In genomic region chr1:30536989-30537975, GRCm38 (mm10) we compare ENCODE assay signal across 24 mouse cellular contexts.
A peak's percentile ranks its signal among the peaks of the same experiment; 100 is the strongest.
DNase-seq lines count a peak whose midpoint lies in the region; ATAC-seq and TF ChIP-seq lines count a peak whose summit lies in the region.
"Had no signal": no experiment of that assay in that cellular context is flagged by ENCODE, and none has a peak within 500 bp of the region (broad histone marks: within the 10 kb centered on the region; RNA-seq: fewer than 3 reads in every experiment).

No protein-coding gene starts in this region.

- H3K4me3 ChIP-seq in forebrain, postnatal 0 days (ENCODE audit: low read depth, low read length) = no peak overlapping the region
- H3K4me3 ChIP-seq in forebrain, embryonic 12.5 days (replicated peaks) = no peak overlapping the region
- no peak overlapping the region for H3K4me3 ChIP-seq in embryonic facial prominence, embryonic 13.5 days
- H3K4me3 ChIP-seq in limb, embryonic 13.5 days = no peak overlapping the region
- H3K4me3 ChIP-seq: heart, embryonic 13.5 days; hindbrain, embryonic 13.5 days; kidney, embryonic 15.5 days; left cerebral cortex, adult 2 months; lung, embryonic 15.5 days; midbrain, embryonic 12.5 days; myocyte; stomach, embryonic 15.5 days had no signal

- peak overlapping the region; percentile 35; the same call in 1 of the 2 replicates for H3K27ac ChIP-seq in forebrain, postnatal 0 days (ENCODE audit: low read depth, low read length)
- no peak overlapping the region for H3K27ac ChIP-seq in forebrain, embryonic 12.5 days
- H3K27ac ChIP-seq in embryonic facial prominence, embryonic 13.5 days = no peak overlapping the region
- H3K27ac ChIP-seq in limb, embryonic 13.5 days = no peak overlapping the region
- H3K27ac ChIP-seq: heart, embryonic 13.5 days; hindbrain, embryonic 13.5 days; kidney, embryonic 15.5 days; left cerebral cortex, adult 2 months; liver, embryonic 14.5 days; lung, embryonic 15.5 days; midbrain, embryonic 12.5 days; stomach, embryonic 15.5 days had no signal

- 48% methylated on average over 11 of the region's 11 CpGs for whole genome bisulfite sequencing in forebrain, postnatal 0 days
- 68% methylated on average over 11 of the region's 11 CpGs for WGBS in forebrain, embryonic 12.5 days
- 17% methylated on average over 11 of the region's 11 CpGs for WGBS in embryonic facial prominence, embryonic 13.5 days
- 40% methylated on average over 11 of the region's 11 CpGs for WGBS in limb, embryonic 13.5 days

- no peak for TF ChIP-seq CTCF in forebrain, postnatal 0 days (IDR thresholded peaks at IDR 0.05; ENCODE audit: low read depth)

- peak; percentile 7 for DNase-seq in forebrain, postnatal 0 days
- DNase-seq in embryo, embryonic 11 days = peak; percentile 39
- DNase-seq in right cerebral cortex, adult 2 months (ENCODE audit: low spot score in 2 of 2) = no peak
- no peak for DNase-seq in cerebellum, adult 18-20 months
- DNase-seq: adrenal gland, postnatal 36 days; B cell, adult 2 months; cerebellum, adult 2 months; kidney, postnatal 4 days; layer of hippocampus, adult 9-11 months; lung, postnatal 4 days; thymus, adult 2 months had no signal

- peak; percentile 81 for ATAC-seq in forebrain, postnatal 0 days
- no peak for ATAC-seq in forebrain, embryonic 12.5 days (ENCODE audit: low FRiP score)
- no peak for ATAC-seq in embryonic facial prominence, embryonic 13.5 days (ENCODE audit: insufficient number of reproducible peaks, insufficient read depth, low FRiP score, low TSS enrichment, low read depth)
- no peak for ATAC-seq in limb, embryonic 13.5 days (ENCODE audit: low FRiP score, low read depth)
- ATAC-seq: intestine, postnatal 0 days had no signal

- no peaks in the 10 kb centered on the region for H3K9me3 ChIP-seq in forebrain, postnatal 0 days (ENCODE audit: low read length)
- H3K9me3 ChIP-seq in forebrain, embryonic 12.5 days = no peaks in the 10 kb centered on the region
- H3K9me3 ChIP-seq in embryonic facial prominence, embryonic 13.5 days = no peaks in the 10 kb centered on the region
- no peaks in the 10 kb centered on the region for H3K9me3 ChIP-seq in limb, embryonic 13.5 days
- H3K9me3 ChIP-seq: heart, embryonic 13.5 days; hindbrain, embryonic 13.5 days; kidney, embryonic 15.5 days; lung, embryonic 15.5 days; midbrain, embryonic 12.5 days; stomach, embryonic 15.5 days had no signal

- H3K36me3 ChIP-seq in forebrain, postnatal 0 days (ENCODE audit: insufficient read depth) = no peaks in the 10 kb centered on the region
- no peaks in the 10 kb centered on the region for H3K36me3 ChIP-seq in forebrain, embryonic 12.5 days (replicated peaks)
- H3K36me3 ChIP-seq in embryonic facial prominence, embryonic 13.5 days = no peaks in the 10 kb centered on the region
- H3K36me3 ChIP-seq in limb, embryonic 13.5 days = no peaks in the 10 kb centered on the region
- H3K36me3 ChIP-seq: heart, embryonic 13.5 days; hindbrain, embryonic 13.5 days; kidney, embryonic 15.5 days; lung, embryonic 15.5 days; midbrain, embryonic 12.5 days; stomach, embryonic 15.5 days had no signal

- H3K27me3 ChIP-seq in forebrain, postnatal 0 days (ENCODE audit: insufficient read depth, low read length) = no peaks in the 10 kb centered on the region
- no peaks in the 10 kb centered on the region for H3K27me3 ChIP-seq in forebrain, embryonic 12.5 days
- no peaks in the 10 kb centered on the region for H3K27me3 ChIP-seq in embryonic facial prominence, embryonic 13.5 days
- no peaks in the 10 kb centered on the region for H3K27me3 ChIP-seq in limb, embryonic 13.5 days
- H3K27me3 ChIP-seq: heart, embryonic 13.5 days; hindbrain, embryonic 13.5 days; kidney, embryonic 15.5 days; lung, embryonic 15.5 days; midbrain, embryonic 12.5 days; stomach, embryonic 15.5 days had no signal

- H3K4me2 ChIP-seq in forebrain, postnatal 0 days (ENCODE audit: low read depth) = no peak overlapping the region
- H3K4me2 ChIP-seq in forebrain, embryonic 12.5 days = no peak overlapping the region
- peak overlapping the region; percentile 20; the same call in 1 of the 2 replicates for H3K4me2 ChIP-seq in embryonic facial prominence, embryonic 13.5 days
- H3K4me2 ChIP-seq in limb, embryonic 13.5 days (replicated peaks) = 0 out of 2 replicates have a peak overlapping the region, but pooled peaks have one; percentile 14
- H3K4me2 ChIP-seq: heart, embryonic 13.5 days; hindbrain, embryonic 13.5 days; kidney, embryonic 15.5 days; lung, embryonic 15.5 days; midbrain, embryonic 12.5 days; stomach, embryonic 15.5 days had no signal

- H3K4me1 ChIP-seq in forebrain, postnatal 0 days (ENCODE audit: insufficient read depth) = no peaks in the 10 kb centered on the region
- H3K4me1 ChIP-seq in forebrain, embryonic 12.5 days = no peaks in the 10 kb centered on the region
- peaks cover 7% of the 10 kb centered on the region for H3K4me1 ChIP-seq in embryonic facial prominence, embryonic 13.5 days
- 0 out of 2 replicates have a peak, but pooled peaks cover 7% of the 10 kb centered on the region for H3K4me1 ChIP-seq in limb, embryonic 13.5 days
- H3K4me1 ChIP-seq: heart, embryonic 13.5 days; lung, embryonic 15.5 days; midbrain, embryonic 12.5 days; stomach, embryonic 15.5 days had no signal

- H3K9ac ChIP-seq in forebrain, postnatal 0 days = no peak overlapping the region
- no peak overlapping the region for H3K9ac ChIP-seq in forebrain, embryonic 12.5 days
- no peak overlapping the region for H3K9ac ChIP-seq in embryonic facial prominence, embryonic 13.5 days
- H3K9ac ChIP-seq in limb, embryonic 13.5 days = no peak overlapping the region
- H3K9ac ChIP-seq: heart, embryonic 13.5 days; hindbrain, embryonic 13.5 days; kidney, embryonic 15.5 days; liver, embryonic 14.5 days; lung, embryonic 15.5 days; midbrain, embryonic 12.5 days; stomach, embryonic 15.5 days had no signal

Comparison
In these comparisons a context has a peak if more than half of its experiments do, and no peak if none do; other contexts are left out.
1. DNase-seq: peak in forebrain, postnatal 0 days (single experiment) and embryo, embryonic 11 days (single experiment); none in right cerebral cortex, adult 2 months (0 of 2) and cerebellum, adult 18-20 months (0 of 2).
2. H3K4me2 ChIP-seq: peak in embryonic facial prominence, embryonic 13.5 days (single experiment) and limb, embryonic 13.5 days (single experiment); none in forebrain, postnatal 0 days (single experiment) and forebrain, embryonic 12.5 days (single experiment).